Comparison of ENCODE assay signal across 9 mouse cellular contexts in the genomic region with DNA sequence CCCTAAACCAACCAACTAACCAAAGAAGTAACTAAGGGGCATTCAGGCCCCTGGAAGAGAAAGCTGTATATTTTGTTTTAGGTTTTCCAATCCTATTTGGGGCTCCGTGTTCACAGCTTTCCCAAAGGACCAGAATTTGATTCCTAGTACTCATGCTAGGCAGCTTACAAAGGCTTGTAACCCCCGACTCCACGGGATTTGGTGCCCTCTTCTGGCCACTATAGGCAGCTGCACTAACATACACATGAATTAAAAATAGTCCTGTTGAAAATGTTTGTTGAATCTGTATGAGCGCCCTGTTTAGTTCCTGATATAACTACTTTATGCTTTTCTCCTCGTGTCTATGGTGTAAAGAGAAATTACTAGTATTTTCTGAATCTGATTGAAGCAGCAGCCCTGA. TPM values are rescaled to one million over a fixed set of nuclear protein-coding genes. Genes with fewer than 3 reads are reported as not detected.
DNase-seq lines count a peak whose midpoint lies in the region; ATAC-seq and TF ChIP-seq lines count a peak whose summit lies in the region.
"Had no signal": no experiment of that assay in that cellular context is flagged by ENCODE, and none has a peak within 500 bp of the region (broad histone marks: within the 10 kb centered on the region; RNA-seq: fewer than 3 reads in every experiment).

No protein-coding gene starts in this region.

- no peak overlapping the region for H3K27ac ChIP-seq in left cerebral cortex, adult 2 months
- H3K27ac ChIP-seq in embryonic facial prominence, embryonic 11.5 days (replicated peaks; ENCODE audit: low read depth, low read length) = no peak overlapping the region
- H3K27ac ChIP-seq in small intestine, adult 2 months (ENCODE audit: insufficient read depth, low read depth, low read length) = no peak overlapping the region

- no peak for ATAC-seq in embryonic facial prominence, embryonic 11.5 days (replicated peaks; ENCODE audit: insufficient number of reproducible peaks, low FRiP score, low TSS enrichment, low read depth)

- no peaks in the 10 kb centered on the region for H3K9me3 ChIP-seq in embryonic facial prominence, embryonic 11.5 days (replicated peaks; ENCODE audit: control insufficient read depth, low read length)

- no peaks in the 10 kb centered on the region for H3K27me3 ChIP-seq in embryonic facial prominence, embryonic 11.5 days (ENCODE audit: control insufficient read depth, insufficient read depth, low read length)
- H3K27me3 ChIP-seq in small intestine, adult 2 months (ENCODE audit: control insufficient read depth, insufficient read depth, low read length) = no peaks in the 10 kb centered on the region

- no peaks in the 10 kb centered on the region for H3K4me1 ChIP-seq in embryonic facial prominence, embryonic 11.5 days (ENCODE audit: control insufficient read depth, insufficient read depth, low read length)
- peaks cover 10% of the 10 kb centered on the region; the same call in 1 of the 2 replicates for H3K4me1 ChIP-seq in small intestine, adult 2 months (ENCODE audit: control insufficient read depth, insufficient read depth, insufficient read length, low read length)

- no peaks in the 10 kb centered on the region for H3K36me3 ChIP-seq in embryonic facial prominence, embryonic 11.5 days (replicated peaks; ENCODE audit: control insufficient read depth, insufficient read depth, low read depth, low read length)
- peaks cover 9% of the 10 kb centered on the region; the same call in 1 of the 2 replicates for H3K36me3 ChIP-seq in small intestine, adult 2 months (ENCODE audit: control insufficient read depth, insufficient read depth, low read length)

- DNase-seq in adrenal gland, adult 18-20 months (ENCODE audit: low spot score in 2 of 2) = peak; percentile 14 to 34
- no peak for DNase-seq in adrenal gland, adult 8-10 months
- DNase-seq in left cerebral cortex, adult 2 months (ENCODE audit: extremely low spot score in 1 of 2, low spot score in 2 of 2) = peak; percentile 9 to 22
- DNase-seq in left cerebral cortex, adult 11 months (ENCODE audit: low spot score) = no peak
- peak; percentile 19 for DNase-seq in adrenal gland, adult 2 months
- DNase-seq in embryonic facial prominence, embryonic 11.5 days (ENCODE audit: low spot score) = peak; percentile 70
- peak; percentile 3 to 14 for DNase-seq in lung, adult 18-20 months

- H3K4me3 ChIP-seq in left cerebral cortex, adult 2 months = no peak overlapping the region
- no peak overlapping the region for H3K4me3 ChIP-seq in embryonic facial prominence, embryonic 11.5 days (ENCODE audit: low read depth, low read length)
- H3K4me3 ChIP-seq in small intestine, adult 2 months (ENCODE audit: low read depth, low read length) = peak overlapping the region; percentile 50; the same call in 1 of the 2 replicates

- peak; percentile 71 for TF ChIP-seq CTCF in left cerebral cortex, adult 2 months (IDR thresholded peaks at IDR 0.05)
- peak; percentile 64; the same call in 1 of the 2 replicates for TF ChIP-seq CTCF in small intestine, adult 2 months (IDR thresholded peaks at IDR 0.05; ENCODE audit: extremely low read depth, insufficient read length, insufficient replicate concordance, low read depth, low read length)

- no peak for TF ChIP-seq POLR2A in small intestine, adult 2 months (IDR thresholded peaks at IDR 0.05; ENCODE audit: low read depth, low read length)

- 10% methylated on average over 5 of the region's 5 CpGs for WGBS in embryonic facial prominence, embryonic 11.5 days
- WGBS in small intestine, adult 2 months = 5% methylated on average over 5 of the region's 5 CpGs

- H3K9ac ChIP-seq in embryonic facial prominence, embryonic 11.5 days (replicated peaks; ENCODE audit: low read length) = no peak overlapping the region

- H3K4me2 ChIP-seq in embryonic facial prominence, embryonic 11.5 days (ENCODE audit: low read depth, low read length) = no peak overlapping the region

- intact Hi-C loops in left cerebral cortex, adult 2 months (cut with DNase I) = loop anchor here (5.0 kb wide), 1 partner anchor 100 kb away; a partner anchor contains a TSS

RNA-seq across cellular contexts. Expression of a gene that starts 1.1 kb away (rescaled TPM):
- total RNA-seq in adrenal gland, adult 18-20 months (2021) = not detected
- total RNA-seq in adrenal gland, adult 8-10 months (2022) = not detected
- under 1 TPM; 0.75 to 0.94 TPM for total RNA-seq in left cerebral cortex, adult 2 months (2021)
- total RNA-seq in adrenal gland, adult 2 months (2021) = not detected
- not detected in 2 replicates for polyA plus RNA-seq in adrenal gland, adult 2 months (2012; rRNA removed)
- not detected in 2 replicates for polyA plus RNA-seq in embryonic facial prominence, embryonic 11.5 days (2014; fragmentation: Nextera tagmentation; extraction: Ambion mirVana)
- 10.0 and 20.4 TPM in 2 replicates for polyA plus RNA-seq in small intestine, adult 2 months (2012; rRNA removed)

RNA-seq across cellular contexts. Expression of a gene that starts 39.3 kb away (rescaled TPM):
- total RNA-seq in adrenal gland, adult 18-20 months (2021) = not detected
- total RNA-seq in adrenal gland, adult 8-10 months (2022) = 1 to 10 TPM in 2 of 4 experiments, not detected in 2; 1.7 to 2.6 TPM
- total RNA-seq in left cerebral cortex, adult 2 months (2021) = not detected
- total RNA-seq in adrenal gland, adult 2 months (2021) = under 1 TPM in 1 of 2 experiments, not detected in 1; 0.48 TPM
- polyA plus RNA-seq in adrenal gland, adult 2 months (2012; rRNA removed) = 0.12 and 1.7 TPM in 2 replicates
- 4.0 and 5.0 TPM in 2 replicates for polyA plus RNA-seq in embryonic facial prominence, embryonic 11.5 days (2014; fragmentation: Nextera tagmentation; extraction: Ambion mirVana)
- polyA plus RNA-seq in small intestine, adult 2 months (2012; rRNA removed) = 0.25 and 0.47 TPM in 2 replicates
- total RNA-seq: layer of hippocampus, adult 18-20 months had no signal

RNA-seq across cellular contexts. Expression of a gene that starts 57.4 kb away (rescaled TPM):
- total RNA-seq in adrenal gland, adult 18-20 months (2021) = 10 to 100 TPM in 1 of 2 experiments, 1 to 10 TPM in 1; 8.6 to 11.1 TPM
- total RNA-seq in adrenal gland, adult 8-10 months (2022) = 10 to 100 TPM; 11.5 to 14.6 (median 13.9) TPM
- total RNA-seq in left cerebral cortex, adult 2 months (2021) = 10 to 100 TPM; 22.5 to 27.1 TPM
- total RNA-seq in adrenal gland, adult 2 months (2021) = 10 to 100 TPM in 1 of 2 experiments, 1 to 10 TPM in 1; 9.1 to 11.2 TPM
- polyA plus RNA-seq in adrenal gland, adult 2 months (2012; rRNA removed) = 4.9 and 5.5 TPM in 2 replicates
- polyA plus RNA-seq in embryonic facial prominence, embryonic 11.5 days (2014; fragmentation: Nextera tagmentation; extraction: Ambion mirVana) = 86.7 and 88.3 TPM in 2 replicates
- polyA plus RNA-seq in small intestine, adult 2 months (2012; rRNA removed) = 4.5 and 9.2 TPM in 2 replicates

Comparison
In these comparisons a context has a peak if more than half of its experiments do, and no peak if none do; other contexts are left out.
1. DNase-seq: peak in adrenal gland, adult 18-20 months (2 of 2), left cerebral cortex, adult 2 months (2 of 2), adrenal gland, adult 2 months (single experiment), embryonic facial prominence, embryonic 11.5 days (single experiment) and lung, adult 18-20 months (2 of 2); none in adrenal gland, adult 8-10 months (single experiment) and left cerebral cortex, adult 11 months (single experiment).